In the genomic region with DNA sequence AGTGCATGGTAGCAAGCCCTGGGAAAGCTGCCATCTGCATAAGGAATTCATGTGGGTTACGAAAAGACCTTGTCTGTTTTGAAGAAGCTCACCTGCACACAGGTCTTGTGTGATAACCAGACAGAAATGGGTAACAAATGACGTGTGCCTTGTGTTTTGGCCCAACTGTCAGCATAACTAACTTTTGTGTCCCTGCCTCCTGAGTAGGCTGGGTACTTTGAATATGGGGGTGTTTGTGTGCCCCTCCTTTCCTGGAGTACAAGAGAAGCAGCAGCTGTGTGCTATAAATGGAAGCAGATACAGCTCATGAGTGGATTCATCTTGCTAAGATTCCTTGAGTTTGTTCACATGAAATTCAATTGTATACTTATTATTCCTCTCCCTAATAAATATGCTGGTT, we compare ENCODE assay signal across 19 mouse cellular contexts.
DNase-seq lines count a peak whose midpoint lies in the region.
"Had no signal": no experiment of that assay in that cellular context is flagged by ENCODE, and none has a peak within 500 bp of the region (broad histone marks: within the 10 kb centered on the region; RNA-seq: fewer than 3 reads in every experiment).

No protein-coding gene starts in this region.

- intact Hi-C loops in left cerebral cortex, postnatal 36 days (cut with DNase I): no loop called here

- DNase-seq in layer of hippocampus, adult 11-12 months (ENCODE audit: low spot score): peak; percentile 11
- no peak for DNase-seq in layer of hippocampus, postnatal 10 days (ENCODE audit: low spot score in 2 of 2)
- peak; percentile 42 to 51 for DNase-seq in right cerebral cortex, adult 2 months (ENCODE audit: low spot score in 2 of 2)
- DNase-seq in right cerebral cortex, postnatal 4 days: no peak
- peak; percentile 21 to 33 for DNase-seq in left cerebral cortex, postnatal 36 days (ENCODE audit: low spot score in 2 of 2)
- DNase-seq in retina, postnatal 1 day: no peak
- DNase-seq in kidney, postnatal 4 days: no peak
- DNase-seq: adrenal gland, adult 2 months; B cell, adult 2 months; cerebellum, adult 11-12 months; cerebellum, postnatal 14 days; gastrocnemius, postnatal 36 days; heart, postnatal 4 days; kidney, adult 8-10 months; kidney, postnatal 14 days; lung, adult 18-20 months; lung, postnatal 10 days; thymus, adult 18-20 months; thymus, postnatal 36 days had no signal

Comparison
In these comparisons a context has a peak if more than half of its experiments do, and no peak if none do; other contexts are left out.
1. DNase-seq: peak in layer of hippocampus, adult 11-12 months (single experiment), right cerebral cortex, adult 2 months (2 of 2) and left cerebral cortex, postnatal 36 days (2 of 2); none in layer of hippocampus, postnatal 10 days (0 of 2), right cerebral cortex, postnatal 4 days (single experiment), retina, postnatal 1 day (single experiment) and kidney, postnatal 4 days (0 of 2).